31 mouse cellular contexts compared by ENCODE assay signal in genomic region chr10:107506397-107506796, GRCm38 (mm10). TPM values are rescaled to one million over a fixed set of nuclear protein-coding genes. Genes with fewer than 3 reads are reported as not detected.
DNase-seq lines count a peak whose midpoint lies in the region; ATAC-seq and TF ChIP-seq lines count a peak whose summit lies in the region.
"Had no signal": no experiment of that assay in that cellular context is flagged by ENCODE, and none has a peak within 500 bp of the region (broad histone marks: within the 10 kb centered on the region; RNA-seq: fewer than 3 reads in every experiment).

No protein-coding gene starts in this region.

- no peak overlapping the region for H3K4me3 ChIP-seq in gastrocnemius, adult 2 months
- no peak overlapping the region for H3K4me3 ChIP-seq in embryonic facial prominence, embryonic 14.5 days (ENCODE audit: low read depth, low read length)
- H3K4me3 ChIP-seq: embryonic facial prominence, embryonic 12.5 days; erythroblast, embryonic 14.5 days; forebrain, embryonic 12.5 days; forebrain, embryonic 15.5 days; heart, adult 2 months; heart, embryonic 10.5 days; heart, embryonic 13.5 days had no signal

- no peak overlapping the region for H3K9ac ChIP-seq in embryonic facial prominence, embryonic 14.5 days (ENCODE audit: low read depth, low read length)
- H3K9ac ChIP-seq: embryonic facial prominence, embryonic 12.5 days; forebrain, embryonic 12.5 days; forebrain, embryonic 15.5 days; heart, embryonic 13.5 days; hindbrain, embryonic 14.5 days had no signal

- 55% methylated on average over 2 of the region's 2 CpGs for WGBS in embryonic facial prominence, embryonic 14.5 days

- H3K36me3 ChIP-seq in embryonic facial prominence, embryonic 14.5 days (ENCODE audit: control insufficient read depth, insufficient read depth, low read length) = no peaks in the 10 kb centered on the region
- H3K36me3 ChIP-seq: embryonic facial prominence, embryonic 12.5 days; forebrain, embryonic 12.5 days; forebrain, embryonic 15.5 days; heart, embryonic 10.5 days; heart, embryonic 13.5 days had no signal

- H3K9me3 ChIP-seq in embryonic facial prominence, embryonic 14.5 days (ENCODE audit: control insufficient read depth, low read length) = peaks cover 6% of the 10 kb centered on the region; the same call in 1 of the 2 replicates
- H3K9me3 ChIP-seq: embryonic facial prominence, embryonic 12.5 days; forebrain, embryonic 12.5 days; forebrain, embryonic 15.5 days; heart, embryonic 10.5 days; heart, embryonic 13.5 days had no signal

- DNase-seq in gastrocnemius, adult 2 months = peak; percentile 50
- DNase-seq in gastrocnemius, postnatal 10 days = no peak
- no peak for DNase-seq in embryonic facial prominence, embryonic 14.5 days (ENCODE audit: low spot score)
- peak; percentile 34 for DNase-seq in gastrocnemius, postnatal 25 days
- DNase-seq in spleen, adult 18-20 months = no peak
- no peak for DNase-seq in layer of hippocampus, postnatal 36 days
- DNase-seq: adrenal gland, adult 8-10 months; adrenal gland, postnatal 25 days; cerebellum, adult 11-12 months; cerebellum, adult 8-10 months; cerebellum, postnatal 10 days; cerebellum, postnatal 36 days; embryo, embryonic 11 days; heart, adult 2 months; heart, postnatal 14 days; heart, postnatal 4 days had no signal

- no peaks in the 10 kb centered on the region for H3K4me1 ChIP-seq in embryonic facial prominence, embryonic 14.5 days (ENCODE audit: control insufficient read depth, insufficient read depth, low read length)
- H3K4me1 ChIP-seq: embryonic facial prominence, embryonic 12.5 days; forebrain, embryonic 12.5 days; forebrain, embryonic 15.5 days; heart, embryonic 10.5 days; heart, embryonic 13.5 days had no signal

- ATAC-seq in embryonic facial prominence, embryonic 14.5 days (ENCODE audit: low read depth) = peak; percentile 60; the same call in 1 of the 2 replicates
- ATAC-seq: activated CD4-positive, CD25-positive, alpha-beta regulatory T cell, adult 4 months; forebrain, embryonic 15.5 days; hindbrain, postnatal 0 days; inflammation-experienced regulatory T-cells, adult 6 months; intestine, embryonic 16.5 days had no signal

- no peaks in the 10 kb centered on the region for H3K27me3 ChIP-seq in embryonic facial prominence, embryonic 14.5 days (replicated peaks; ENCODE audit: control insufficient read depth, insufficient read depth, low read length)
- H3K27me3 ChIP-seq: embryonic facial prominence, embryonic 12.5 days; forebrain, embryonic 12.5 days; forebrain, embryonic 15.5 days; heart, embryonic 13.5 days had no signal

- H3K4me2 ChIP-seq in embryonic facial prominence, embryonic 14.5 days (ENCODE audit: low read depth, low read length) = no peak overlapping the region
- H3K4me2 ChIP-seq: embryonic facial prominence, embryonic 12.5 days; forebrain, embryonic 12.5 days; forebrain, embryonic 15.5 days; heart, embryonic 13.5 days; hindbrain, embryonic 14.5 days had no signal

- intact Hi-C loops in gastrocnemius, adult 2 months (cut with DNase I) = no loop called here

- peak overlapping the region; percentile 61; the same call in 1 of the 2 replicates for H3K27ac ChIP-seq in gastrocnemius, adult 2 months
- H3K27ac ChIP-seq in embryonic facial prominence, embryonic 14.5 days (replicated peaks; ENCODE audit: low read depth, low read length) = no peak overlapping the region
- H3K27ac ChIP-seq: embryonic facial prominence, embryonic 12.5 days; forebrain, embryonic 12.5 days; forebrain, embryonic 15.5 days; heart, adult 2 months; heart, embryonic 10.5 days; heart, embryonic 13.5 days; hindbrain, embryonic 14.5 days; hindbrain, postnatal 0 days had no signal

- TF ChIP-seq CTCF in gastrocnemius, adult 2 months (IDR thresholded peaks at IDR 0.05) = no peak

RNA-seq across cellular contexts. Expression of gene Myf6, which starts 11.9 kb away (rescaled TPM):
- 100 to 1,000 TPM in 1 of 2 experiments, 10 to 100 TPM in 1; 97.3 to 144 TPM for total RNA-seq in gastrocnemius, adult 2 months (2021)
- 100 to 1,000 TPM; 106 to 128 TPM for total RNA-seq in gastrocnemius, postnatal 10 days (2021)
- 20.2 and 28.9 TPM in 2 replicates for polyA plus RNA-seq in embryonic facial prominence, embryonic 14.5 days (2014; fragmentation: Nextera tagmentation; extraction: Ambion mirVana)
- total RNA-seq in gastrocnemius, postnatal 25 days (2021) = 100 to 1,000 TPM in 1 of 2 experiments, 10 to 100 TPM in 1; 98.7 to 107 TPM
- not detected for total RNA-seq in layer of hippocampus, postnatal 36 days (2021)
- total RNA-seq: adrenal gland, adult 8-10 months; adrenal gland, postnatal 25 days; ES-E14; granulocyte monocyte progenitor cell, adult 5-6 weeks; heart, adult 2 months; heart, postnatal 14 days; hindbrain, postnatal 0 days had no signal
- polyA plus RNA-seq: cortical plate, adult 2 months; erythroblast, embryonic 14.5 days; forebrain, embryonic 15.5 days; heart, adult 2 months; hindbrain, embryonic 11.5 days; hindbrain, embryonic 14.5 days; hindbrain, postnatal 0 days; inflammation-experienced regulatory T-cells, adult 6 months; intestine, embryonic 16.5 days had no signal

RNA-seq across cellular contexts. Expression of gene Myf5, which starts 20.5 kb away (rescaled TPM):
- 1 to 10 TPM; 1.9 to 2.3 TPM for total RNA-seq in gastrocnemius, adult 2 months (2021)
- total RNA-seq in gastrocnemius, postnatal 10 days (2021) = 1 to 10 TPM; 8.4 to 8.8 TPM
- 22.1 and 22.5 TPM in 2 replicates for polyA plus RNA-seq in embryonic facial prominence, embryonic 14.5 days (2014; fragmentation: Nextera tagmentation; extraction: Ambion mirVana)
- 1 to 10 TPM; 2.1 to 2.3 TPM for total RNA-seq in gastrocnemius, postnatal 25 days (2021)
- total RNA-seq in layer of hippocampus, postnatal 36 days (2021) = not detected
- total RNA-seq: adrenal gland, adult 8-10 months; adrenal gland, postnatal 25 days; ES-E14; granulocyte monocyte progenitor cell, adult 5-6 weeks; heart, adult 2 months; heart, postnatal 14 days; heart, postnatal 4 days; hindbrain, postnatal 0 days had no signal
- polyA plus RNA-seq: cortical plate, adult 2 months; erythroblast, embryonic 14.5 days; forebrain, embryonic 12.5 days; forebrain, embryonic 15.5 days; heart, adult 2 months; hindbrain, postnatal 0 days; inflammation-experienced regulatory T-cells, adult 6 months had no signal

Comparison
In these comparisons a context has a peak if more than half of its experiments do, and no peak if none do; other contexts are left out.
1. DNase-seq: peak in gastrocnemius, adult 2 months (single experiment) and gastrocnemius, postnatal 25 days (single experiment); none in gastrocnemius, postnatal 10 days (single experiment), embryonic facial prominence, embryonic 14.5 days (single experiment), spleen, adult 18-20 months (0 of 2) and layer of hippocampus, postnatal 36 days (0 of 2).
2. RNA of gene Myf6, which starts 11.9 kb away (total RNA-seq): 97.3 to 144 TPM in gastrocnemius, adult 2 months, 106 to 128 TPM in gastrocnemius, postnatal 10 days and 98.7 to 107 TPM in gastrocnemius, postnatal 25 days; not detected in layer of hippocampus, postnatal 36 days; every median in the first group is over 10 times any median in the second.